Mouse (Mus musculus): ENCODE measurements around the gene Mrps18a. TPM values are rescaled to one million over a fixed set of nuclear protein-coding genes. Genes with fewer than 3 reads are reported as not detected.

Gene Mrps18a
- polyA plus RNA-seq, 1 experiment: 71.7 TPM

GRCm38 (mm10) chr17:46117623-46118422 is 7.0 kb downstream of the Mrps18a start:
- Histone ChIP-seq H3K27me3 (ENCODE audit: control insufficient read depth, insufficient read depth, low read length, poor library complexity, severe bottlenecking) (no peaks in the 10 kb centered on the region), H3K4me3 (ENCODE audit: low read depth, low read length) (no peak overlapping the region), H3K9ac (ENCODE audit: low read depth, poor library complexity, severe bottlenecking) (no peak overlapping the region), H3K36me3 (ENCODE audit: control insufficient read depth, insufficient read depth, low read length, poor library complexity, severe bottlenecking) (peaks cover 15% of the 10 kb centered on the region), H3K9me3 (replicated peaks; ENCODE audit: control insufficient read depth, insufficient read depth, low read length, poor library complexity, severe bottlenecking) (no peaks in the 10 kb centered on the region), H3K27ac (ENCODE audit: insufficient read depth, low read length) (no peak overlapping the region), H3K4me1 (ENCODE audit: control insufficient read depth, insufficient read depth, low read length) (no peaks in the 10 kb centered on the region)
- TF ChIP-seq EP300 (IDR thresholded peaks at IDR 0.05; ENCODE audit: insufficient read depth, low read depth, low read length) (no peak), CTCF (IDR thresholded peaks at IDR 0.05; ENCODE audit: low read depth, low read length) (no peak), POLR2A (IDR thresholded peaks at IDR 0.05; ENCODE audit: insufficient read depth, low read length) (no peak)

DNA sequence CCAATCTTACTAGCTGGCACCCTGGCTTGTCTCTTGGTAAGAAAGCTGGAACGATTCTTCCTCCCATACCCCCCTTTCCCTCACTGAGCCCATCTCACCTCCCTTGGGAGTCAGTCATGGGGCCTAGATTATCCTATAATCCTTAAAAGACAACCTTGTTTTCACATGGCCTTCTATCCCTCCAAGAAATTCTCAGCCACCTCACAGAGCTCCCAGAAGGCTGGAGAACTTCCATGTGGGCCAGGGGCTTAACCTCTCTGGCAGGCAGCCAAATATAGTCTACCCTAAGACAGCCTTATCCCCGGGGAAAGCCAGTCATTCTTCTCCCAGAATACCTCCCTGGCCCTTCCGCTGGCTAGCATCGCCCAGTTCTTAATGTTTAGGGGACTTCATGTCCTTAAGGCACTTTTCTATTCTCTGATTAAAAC is 7.7 kb downstream of the Mrps18a start:
- H3K4me1 ChIP-seq (ENCODE audit: control insufficient read depth, insufficient read depth, low read length): no peaks in the 10 kb centered on the region
- no peaks in the 10 kb centered on the region for H3K9me3 ChIP-seq (replicated peaks; ENCODE audit: control insufficient read depth, insufficient read depth, low read length, poor library complexity, severe bottlenecking)
- H3K36me3 ChIP-seq (ENCODE audit: control insufficient read depth, insufficient read depth, low read length, poor library complexity, severe bottlenecking): peaks cover 15% of the 10 kb centered on the region
- H3K4me3 ChIP-seq (ENCODE audit: low read depth, low read length): no peak overlapping the region
- H3K9ac ChIP-seq (ENCODE audit: low read depth, poor library complexity, severe bottlenecking): no peak overlapping the region
- no peak overlapping the region for H3K27ac ChIP-seq (ENCODE audit: insufficient read depth, low read length)
- TF ChIP-seq CTCF (IDR thresholded peaks at IDR 0.05; ENCODE audit: low read depth, low read length): no peak
- no peak for TF ChIP-seq EP300 (IDR thresholded peaks at IDR 0.05; ENCODE audit: insufficient read depth, low read depth, low read length)
- TF ChIP-seq POLR2A (IDR thresholded peaks at IDR 0.05; ENCODE audit: insufficient read depth, low read length): no peak
- no peaks in the 10 kb centered on the region for H3K27me3 ChIP-seq (ENCODE audit: control insufficient read depth, insufficient read depth, low read length, poor library complexity, severe bottlenecking)

- Histone ChIP-seq H3K27me3 (ENCODE audit: control insufficient read depth, insufficient read depth, low read length, poor library complexity, severe bottlenecking) (no peaks in the 10 kb centered on the region), H3K36me3 (ENCODE audit: control insufficient read depth, insufficient read depth, low read length, poor library complexity, severe bottlenecking) (peaks cover 24% of the 10 kb centered on the region), H3K9ac (ENCODE audit: low read depth, poor library complexity, severe bottlenecking) (no peak overlapping the region), H3K4me3 (ENCODE audit: low read depth, low read length) (no peak overlapping the region), H3K9me3 (replicated peaks; ENCODE audit: control insufficient read depth, insufficient read depth, low read length, poor library complexity, severe bottlenecking) (no peaks in the 10 kb centered on the region), H3K4me1 (ENCODE audit: control insufficient read depth, insufficient read depth, low read length) (no peaks in the 10 kb centered on the region), H3K27ac (ENCODE audit: insufficient read depth, low read length) (no peak overlapping the region)
- TF ChIP-seq EP300 (IDR thresholded peaks at IDR 0.05; ENCODE audit: insufficient read depth, low read depth, low read length): no peak
- TF ChIP-seq POLR2A (IDR thresholded peaks at IDR 0.05; ENCODE audit: insufficient read depth, low read length): no peak
- no peak for TF ChIP-seq CTCF (IDR thresholded peaks at IDR 0.05; ENCODE audit: low read depth, low read length)
These were observed 8.9 kb downstream of the Mrps18a start for GRCm38 (mm10) chr17:46119641-46120040.

- H3K27me3 ChIP-seq (ENCODE audit: control insufficient read depth, insufficient read depth, low read length, poor library complexity, severe bottlenecking): no peaks in the 10 kb centered on the region
- no peaks in the 10 kb centered on the region for H3K9me3 ChIP-seq (replicated peaks; ENCODE audit: control insufficient read depth, insufficient read depth, low read length, poor library complexity, severe bottlenecking)
- no peak overlapping the region for H3K4me3 ChIP-seq (ENCODE audit: low read depth, low read length)
- TF ChIP-seq CTCF (IDR thresholded peaks at IDR 0.05; ENCODE audit: low read depth, low read length): no peak
- no peak for TF ChIP-seq EP300 (IDR thresholded peaks at IDR 0.05; ENCODE audit: insufficient read depth, low read depth, low read length)
- no peak for TF ChIP-seq POLR2A (IDR thresholded peaks at IDR 0.05; ENCODE audit: insufficient read depth, low read length)
- peaks cover 27% of the 10 kb centered on the region for H3K36me3 ChIP-seq (ENCODE audit: control insufficient read depth, insufficient read depth, low read length, poor library complexity, severe bottlenecking)
- no peaks in the 10 kb centered on the region for H3K4me1 ChIP-seq (ENCODE audit: control insufficient read depth, insufficient read depth, low read length)
- no peak overlapping the region for H3K9ac ChIP-seq (ENCODE audit: low read depth, poor library complexity, severe bottlenecking)
- no peak overlapping the region for H3K27ac ChIP-seq (ENCODE audit: insufficient read depth, low read length)
These were observed 12.0 kb downstream of the Mrps18a start for GRCm38 (mm10) chr17:46122791-46123190.

DNA sequence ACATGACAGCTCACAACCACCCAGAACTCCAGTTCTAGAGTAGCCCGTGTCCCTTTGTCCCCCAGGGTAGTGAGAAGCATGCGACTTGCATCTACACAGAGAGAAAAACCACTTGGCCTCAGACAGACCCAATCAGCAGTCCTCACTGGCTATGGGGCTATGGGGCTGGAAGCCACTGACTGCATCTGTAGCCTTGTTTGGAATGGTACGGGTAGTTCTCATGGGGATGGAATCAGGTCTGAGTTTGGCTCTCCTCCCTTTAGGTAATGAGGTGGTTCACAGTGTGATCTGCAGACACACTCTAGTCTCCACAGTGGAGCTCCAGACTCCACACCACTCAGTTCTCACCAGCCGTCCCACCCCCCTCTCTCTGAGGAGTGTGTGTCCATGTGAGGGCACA is 12.5 kb downstream of the Mrps18a start:
- no peak overlapping the region for H3K27ac ChIP-seq (ENCODE audit: insufficient read depth, low read length)
- TF ChIP-seq POLR2A (IDR thresholded peaks at IDR 0.05; ENCODE audit: insufficient read depth, low read length): no peak
- no peak for TF ChIP-seq EP300 (IDR thresholded peaks at IDR 0.05; ENCODE audit: insufficient read depth, low read depth, low read length)

GRCm38 (mm10) chr17:46123953-46124700 is 13.3 kb downstream of the Mrps18a start:
- Histone ChIP-seq H3K4me1 (ENCODE audit: control insufficient read depth, insufficient read depth, low read length) (peaks cover 2% of the 10 kb centered on the region), H3K4me3 (ENCODE audit: low read depth, low read length) (no peak overlapping the region), H3K9ac (ENCODE audit: low read depth, poor library complexity, severe bottlenecking) (no peak overlapping the region), H3K27ac (ENCODE audit: insufficient read depth, low read length) (no peak overlapping the region), H3K9me3 (replicated peaks; ENCODE audit: control insufficient read depth, insufficient read depth, low read length, poor library complexity, severe bottlenecking) (no peaks in the 10 kb centered on the region), H3K27me3 (ENCODE audit: control insufficient read depth, insufficient read depth, low read length, poor library complexity, severe bottlenecking) (no peaks in the 10 kb centered on the region), H3K36me3 (ENCODE audit: control insufficient read depth, insufficient read depth, low read length, poor library complexity, severe bottlenecking) (peaks cover 27% of the 10 kb centered on the region)
- no peak for TF ChIP-seq CTCF (IDR thresholded peaks at IDR 0.05; ENCODE audit: low read depth, low read length)
- no peak for TF ChIP-seq EP300 (IDR thresholded peaks at IDR 0.05; ENCODE audit: insufficient read depth, low read depth, low read length)
- no peak for TF ChIP-seq POLR2A (IDR thresholded peaks at IDR 0.05; ENCODE audit: insufficient read depth, low read length)

More for the DNA sequence above, 12.5 kb downstream of the Mrps18a start:
- no peak overlapping the region for H3K9ac ChIP-seq (ENCODE audit: low read depth, poor library complexity, severe bottlenecking)
- H3K4me3 ChIP-seq (ENCODE audit: low read depth, low read length): no peak overlapping the region
- peaks cover 2% of the 10 kb centered on the region for H3K4me1 ChIP-seq (ENCODE audit: control insufficient read depth, insufficient read depth, low read length)
- no peaks in the 10 kb centered on the region for H3K9me3 ChIP-seq (replicated peaks; ENCODE audit: control insufficient read depth, insufficient read depth, low read length, poor library complexity, severe bottlenecking)
- peaks cover 27% of the 10 kb centered on the region for H3K36me3 ChIP-seq (ENCODE audit: control insufficient read depth, insufficient read depth, low read length, poor library complexity, severe bottlenecking)
- H3K27me3 ChIP-seq (ENCODE audit: control insufficient read depth, insufficient read depth, low read length, poor library complexity, severe bottlenecking): no peaks in the 10 kb centered on the region
